Mouse (Mus musculus): ENCODE results near the gene Mapkapk5. TPM values are rescaled to one million over a fixed set of nuclear protein-coding genes. Genes with fewer than 3 reads are reported as not detected.
"Not testable (repeated sequence)": the region's sequence is repeated elsewhere in the genome, so short reads cannot be mapped to it uniquely, and the experiment has no call there.

Gene Mapkapk5
- total and polyA plus RNA-seq, 2 experiments, result 21.7 to 39.0 TPM

- Histone ChIP-seq H3K27me3 (ENCODE audit: control insufficient read depth, insufficient read depth, low read length) (no peaks in the 10 kb centered on the region), H3K9ac (ENCODE audit: low read depth, low read length) (no peak within 1 kb of the TSS), H3K27ac (replicated peaks; ENCODE audit: insufficient read depth, low read depth, low read length) (no peak within 1 kb of the TSS), H3K36me3 (ENCODE audit: control insufficient read depth, insufficient read depth, low read length) (no peaks in the 10 kb centered on the region), H3K4me3 (ENCODE audit: insufficient read depth, low read depth, low read length) (no peak within 1 kb of the TSS), H3K4me1 (ENCODE audit: control insufficient read depth, insufficient read depth, low read length) (no peaks in the 10 kb centered on the region), H3K79me2 (ENCODE audit: control insufficient read depth, insufficient read depth, low read length) (no peaks in the 10 kb centered on the region)
- TF ChIP-seq CTCF (IDR thresholded peaks at IDR 0.05; ENCODE audit: low read depth, low read length) (no peak), POLR2A (IDR thresholded peaks at IDR 0.05; ENCODE audit: extremely low read depth, insufficient read depth, low read length) (no peak)
- no peak for DNase-seq (ENCODE audit: extremely low read depth, low read depth, low spot score)
- WGBS, result 88% methylated on average over 3 of the region's 3 CpGs
Observed at GRCm38 (mm10) chr5:121503231-121503630, 42.5 kb downstream of the Mapkapk5 start, which contains the start of gene Adam1b. Adam1b (minus strand) TSS chr5:121503435.

- WGBS, result 48% methylated on average over 10 of the region's 17 CpGs
- H3K4me1 ChIP-seq (ENCODE audit: control insufficient read depth, insufficient read depth, low read length); H3K27ac ChIP-seq (replicated peaks; ENCODE audit: insufficient read depth, low read depth, low read length); H3K79me2 ChIP-seq (ENCODE audit: control insufficient read depth, insufficient read depth, low read length); H3K36me3 ChIP-seq (ENCODE audit: control insufficient read depth, insufficient read depth, low read length); H3K9ac ChIP-seq (ENCODE audit: low read depth, low read length); H3K27me3 ChIP-seq (ENCODE audit: control insufficient read depth, insufficient read depth, low read length); H3K4me3 ChIP-seq (ENCODE audit: insufficient read depth, low read depth, low read length): not testable (repeated sequence)
- DNase-seq (ENCODE audit: extremely low read depth, low read depth, low spot score), result peak; percentile 15
Observed at GRCm38 (mm10) chr5:121501424-121501996, 44.2 kb downstream of the Mapkapk5 start.

GRCm38 (mm10) chr5:121500719-121501118, 45.0 kb downstream of the Mapkapk5 start:
- H3K79me2 ChIP-seq (ENCODE audit: control insufficient read depth, insufficient read depth, low read length), result no peaks in the 10 kb centered on the region
- TF ChIP-seq POLR2A (IDR thresholded peaks at IDR 0.05; ENCODE audit: extremely low read depth, insufficient read depth, low read length) (no peak), CTCF (IDR thresholded peaks at IDR 0.05; ENCODE audit: low read depth, low read length) (no peak)
- 47% methylated on average over 7 of the region's 7 CpGs for WGBS
- H3K4me1 ChIP-seq (ENCODE audit: control insufficient read depth, insufficient read depth, low read length), result no peaks in the 10 kb centered on the region
- no peak overlapping the region for H3K27ac ChIP-seq (replicated peaks; ENCODE audit: insufficient read depth, low read depth, low read length)
- DNase-seq (ENCODE audit: extremely low read depth, low read depth, low spot score), result no peak
- H3K9ac ChIP-seq (ENCODE audit: low read depth, low read length), result no peak overlapping the region
- H3K4me3 ChIP-seq (ENCODE audit: insufficient read depth, low read depth, low read length), result no peak overlapping the region
- H3K36me3 ChIP-seq (ENCODE audit: control insufficient read depth, insufficient read depth, low read length), result no peaks in the 10 kb centered on the region
- no peaks in the 10 kb centered on the region for H3K27me3 ChIP-seq (ENCODE audit: control insufficient read depth, insufficient read depth, low read length)

GRCm38 (mm10) chr5:121493305-121493704, 52.4 kb downstream of the Mapkapk5 start:
- no peak for DNase-seq (ENCODE audit: extremely low read depth, low read depth, low spot score)
- no peaks in the 10 kb centered on the region for H3K27me3 ChIP-seq (ENCODE audit: control insufficient read depth, insufficient read depth, low read length)
- no peak overlapping the region for H3K9ac ChIP-seq (ENCODE audit: low read depth, low read length)
- 74% methylated on average over 8 of the region's 8 CpGs for WGBS
- H3K4me1 ChIP-seq (ENCODE audit: control insufficient read depth, insufficient read depth, low read length), result no peaks in the 10 kb centered on the region
- no peak overlapping the region for H3K4me3 ChIP-seq (ENCODE audit: insufficient read depth, low read depth, low read length)
- H3K36me3 ChIP-seq (ENCODE audit: control insufficient read depth, insufficient read depth, low read length), result no peaks in the 10 kb centered on the region
- no peak overlapping the region for H3K27ac ChIP-seq (replicated peaks; ENCODE audit: insufficient read depth, low read depth, low read length)
- H3K79me2 ChIP-seq (ENCODE audit: control insufficient read depth, insufficient read depth, low read length), result no peaks in the 10 kb centered on the region
- TF ChIP-seq CTCF (IDR thresholded peaks at IDR 0.05; ENCODE audit: low read depth, low read length), result no peak

GRCm38 (mm10) chr5:121484801-121485200, 60.9 kb downstream of the Mapkapk5 start:
- H3K36me3 ChIP-seq (ENCODE audit: control insufficient read depth, insufficient read depth, low read length), result no peaks in the 10 kb centered on the region
- H3K27ac ChIP-seq (replicated peaks; ENCODE audit: insufficient read depth, low read depth, low read length), result no peak overlapping the region
- H3K9ac ChIP-seq (ENCODE audit: low read depth, low read length), result no peak overlapping the region
- DNase-seq (ENCODE audit: extremely low read depth, low read depth, low spot score), result peak; percentile 8
- no peaks in the 10 kb centered on the region for H3K79me2 ChIP-seq (ENCODE audit: control insufficient read depth, insufficient read depth, low read length)
- H3K27me3 ChIP-seq (ENCODE audit: control insufficient read depth, insufficient read depth, low read length), result no peaks in the 10 kb centered on the region
- no peaks in the 10 kb centered on the region for H3K4me1 ChIP-seq (ENCODE audit: control insufficient read depth, insufficient read depth, low read length)
- 30% methylated on average over 5 of the region's 5 CpGs for WGBS
- no peak overlapping the region for H3K4me3 ChIP-seq (ENCODE audit: insufficient read depth, low read depth, low read length)
- no peak for TF ChIP-seq POLR2A (IDR thresholded peaks at IDR 0.05; ENCODE audit: extremely low read depth, insufficient read depth, low read length)

GRCm38 (mm10) chr5:121477680-121478079, 68.0 kb downstream of the Mapkapk5 start:
- DNase-seq (ENCODE audit: extremely low read depth, low read depth, low spot score), result peak; percentile 61
- Histone ChIP-seq H3K27ac (replicated peaks; ENCODE audit: insufficient read depth, low read depth, low read length) (no peak overlapping the region), H3K4me1 (ENCODE audit: control insufficient read depth, insufficient read depth, low read length) (no peaks in the 10 kb centered on the region), H3K9ac (ENCODE audit: low read depth, low read length) (no peak overlapping the region), H3K79me2 (ENCODE audit: control insufficient read depth, insufficient read depth, low read length) (no peaks in the 10 kb centered on the region), H3K4me3 (ENCODE audit: insufficient read depth, low read depth, low read length) (no peak overlapping the region), H3K27me3 (ENCODE audit: control insufficient read depth, insufficient read depth, low read length) (no peaks in the 10 kb centered on the region), H3K36me3 (ENCODE audit: control insufficient read depth, insufficient read depth, low read length) (no peaks in the 10 kb centered on the region)
- TF ChIP-seq CTCF (IDR thresholded peaks at IDR 0.05; ENCODE audit: low read depth, low read length) (peak; percentile 31), POLR2A (IDR thresholded peaks at IDR 0.05; ENCODE audit: extremely low read depth, insufficient read depth, low read length) (no peak)
- WGBS, result 35% methylated on average over 3 of the region's 3 CpGs

Data from liver, adult 2 months (tissue).